Mouse (Mus musculus) liver, embryonic 11.5 days (tissue): ENCODE measurements at regions not wholly inside any gene's neighbourhood (a gene's known extent, or its start where the extent isn't known, plus 50 kb on each side); places are given as distances from the start of the nearest gene placed in this dataset.
A peak's percentile ranks its signal among the peaks of the same experiment; 100 is the strongest.

Experiments used
- ATAC-seq: fragments of 200-750 bp; cut with Nextera tagmentation; replicated peaks from 2 replicates; pipeline ENCODE4 v1.8.0; 2017; ENCODE audit warnings: moderate number of reproducible peaks, mild to moderate bottlenecking, moderate TSS enrichment, moderate library complexity; ENCODE audit not compliant: low FRiP score
- DNase-seq: peaks from one replicate; pipeline ENCODE4 v3.0.0-alpha.2; 2017; ENCODE audit warnings: low spot score
- H3K27ac ChIP-seq: fragments of 300-500 bp; sonication (generic); 2 replicates; pipeline ENCODE4 v1.5.1; 2014; ENCODE audit warnings: mild to moderate bottlenecking, low read depth, low read length, control low read depth
- H3K27me3 ChIP-seq: fragments of 300-500 bp; sonication (generic); replicated peaks from 2 replicates; pipeline ENCODE4 v1.6.1; 2014; ENCODE audit warnings: low read length, mixed read lengths; ENCODE audit not compliant: control insufficient read depth, insufficient read depth
- H3K36me3 ChIP-seq: fragments of 300-500 bp; sonication (generic); 2 replicates; pipeline ENCODE4 v1.6.1; 2014; ENCODE audit warnings: mild to moderate bottlenecking, low read length, moderate library complexity, mixed read lengths; ENCODE audit not compliant: control insufficient read depth, insufficient read depth
- H3K4me1 ChIP-seq: fragments of 300-500 bp; sonication (generic); replicated peaks from 2 replicates; pipeline ENCODE4 v1.6.1; 2014; ENCODE audit warnings: low read length, mixed read lengths; ENCODE audit not compliant: control insufficient read depth, insufficient read depth
- H3K4me2 ChIP-seq: fragments of 300-500 bp; sonication (generic); 2 replicates; pipeline ENCODE4 v1.6.1; 2014; ENCODE audit warnings: mild to moderate bottlenecking, control low read depth, moderate library complexity
- H3K4me3 ChIP-seq: fragments of 300-500 bp; sonication (generic); 2 replicates; pipeline ENCODE4 v1.5.1; 2014; ENCODE audit warnings: low read depth, low read length, control low read depth
- H3K9ac ChIP-seq: fragments of 300-500 bp; sonication (generic); 2 replicates; pipeline ENCODE4 v1.6.1; 2014; ENCODE audit warnings: low read depth, low read length, control low read depth
- H3K9me3 ChIP-seq: fragments of 300-500 bp; sonication (generic); 2 replicates; pipeline ENCODE4 v1.6.1; 2016; ENCODE audit warnings: low read length, inconsistent platforms, mixed read lengths; ENCODE audit not compliant: control insufficient read depth
- WGBS: fragments of 180-500 bp; shearing (Covaris S2); extraction: QIAGEN DNeasy Blood & Tissue Kit; methylation state at CpG from one replicate; pipeline ENCODE4 v1.1.7; 2014; 5-methylcytosine and 5-hydroxymethylcytosine counted together

DNA sequence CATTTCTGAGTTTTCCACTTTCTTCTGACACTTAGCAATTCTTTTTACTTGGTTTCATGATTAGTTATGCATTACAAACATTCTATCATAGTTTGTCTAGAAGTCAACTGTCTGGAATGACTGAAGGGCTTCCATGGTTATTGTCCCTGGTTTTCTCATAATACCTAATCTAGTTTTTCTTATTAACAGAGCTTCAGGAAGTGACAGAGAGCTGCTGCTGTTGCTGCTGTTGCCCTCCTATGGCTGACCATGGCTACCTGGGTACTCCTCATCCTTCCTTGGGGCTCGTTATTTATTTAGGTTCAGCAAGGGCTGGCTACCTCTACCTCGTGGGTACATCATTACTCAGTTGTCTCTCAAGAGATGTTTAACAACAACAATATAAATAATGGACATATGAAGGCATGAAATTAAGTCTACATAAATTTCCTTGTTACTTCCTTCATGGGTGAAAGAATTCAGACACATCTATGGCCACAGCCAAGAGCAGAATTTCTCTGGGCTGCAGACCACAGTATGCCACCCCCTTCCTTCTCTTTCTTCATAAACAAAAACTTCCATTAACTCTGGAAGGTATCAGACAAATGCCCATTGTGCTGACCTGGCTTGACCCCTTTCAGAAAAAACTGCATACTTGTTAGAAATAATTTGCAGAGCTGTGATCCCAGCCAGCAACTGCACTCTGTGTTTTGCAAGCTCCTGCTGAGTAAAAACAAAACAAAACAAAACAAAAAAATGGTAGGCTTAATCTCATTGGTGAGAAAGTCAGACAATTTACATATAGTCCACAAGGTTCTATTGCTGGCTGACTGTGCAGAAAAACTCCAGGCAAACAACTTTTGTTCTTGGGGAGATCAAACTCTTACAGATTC, 103.6 kb upstream of the Lgalsl start:
- WGBS, result 49% methylated on average over 2 of the region's 2 CpGs

DNA sequence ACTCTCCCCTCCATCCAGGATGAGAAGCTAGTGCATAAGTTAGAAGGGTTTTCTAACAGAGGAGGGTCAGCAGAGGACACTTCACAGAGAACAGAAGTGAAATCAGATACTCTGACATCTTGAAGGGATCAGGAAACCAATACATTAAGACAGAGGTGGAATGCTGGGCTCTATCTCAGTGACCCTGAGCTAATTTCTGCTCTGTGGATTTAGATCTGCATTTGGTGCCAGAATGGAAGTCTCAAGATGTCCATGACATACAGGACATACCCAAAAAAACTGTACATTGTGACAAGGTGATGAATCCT, 104.2 kb upstream of the Lgalsl start:
- Histone ChIP-seq H3K9ac (no peak overlapping the region), H3K4me3 (no peak overlapping the region), H3K27me3 (no peaks in the 10 kb centered on the region), H3K27ac (no peak overlapping the region), H3K9me3 (no peaks in the 10 kb centered on the region), H3K4me2 (no peak overlapping the region), H3K36me3 (no peaks in the 10 kb centered on the region), H3K4me1 (no peaks in the 10 kb centered on the region)
- DNase-seq (no peak), ATAC-seq (no peak)

More for the DNA sequence above, 103.6 kb upstream of the Lgalsl start:
- H3K4me1 ChIP-seq, result no peaks in the 10 kb centered on the region
- no peak overlapping the region for H3K27ac ChIP-seq
- no peak overlapping the region for H3K4me3 ChIP-seq
- DNase-seq (no peak), ATAC-seq (no peak)
- H3K9me3 ChIP-seq, result no peaks in the 10 kb centered on the region
- no peak overlapping the region for H3K9ac ChIP-seq
- H3K4me2 ChIP-seq, result no peak overlapping the region
- H3K36me3 ChIP-seq, result no peaks in the 10 kb centered on the region
- no peaks in the 10 kb centered on the region for H3K27me3 ChIP-seq

DNA sequence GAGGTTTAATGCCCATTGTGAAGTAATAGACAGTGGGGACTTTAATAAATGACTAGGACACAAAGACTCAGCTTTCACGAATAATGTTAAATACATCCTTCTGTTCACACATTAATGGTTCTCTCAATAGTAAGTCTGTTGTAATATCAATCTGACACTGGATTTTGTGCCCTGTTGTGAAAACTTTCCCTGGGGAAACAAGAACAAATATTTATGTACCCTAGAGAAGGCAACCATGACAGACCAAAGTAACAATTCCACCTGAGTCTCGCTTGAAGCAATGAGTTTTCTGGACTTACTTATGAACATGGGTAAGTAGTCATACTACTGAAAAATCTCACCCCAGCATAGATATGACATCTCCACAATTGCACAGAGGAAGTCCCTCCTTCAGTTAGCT, 105.1 kb upstream of the Lgalsl start:
- DNase-seq (no peak), ATAC-seq (no peak)
- Histone ChIP-seq H3K27me3 (no peaks in the 10 kb centered on the region), H3K9me3 (no peaks in the 10 kb centered on the region), H3K4me3 (no peak overlapping the region), H3K4me1 (no peaks in the 10 kb centered on the region), H3K27ac (no peak overlapping the region), H3K9ac (no peak overlapping the region), H3K4me2 (no peak overlapping the region), H3K36me3 (no peaks in the 10 kb centered on the region)
- WGBS, result 83% methylated on average over 2 of the region's 2 CpGs

DNA sequence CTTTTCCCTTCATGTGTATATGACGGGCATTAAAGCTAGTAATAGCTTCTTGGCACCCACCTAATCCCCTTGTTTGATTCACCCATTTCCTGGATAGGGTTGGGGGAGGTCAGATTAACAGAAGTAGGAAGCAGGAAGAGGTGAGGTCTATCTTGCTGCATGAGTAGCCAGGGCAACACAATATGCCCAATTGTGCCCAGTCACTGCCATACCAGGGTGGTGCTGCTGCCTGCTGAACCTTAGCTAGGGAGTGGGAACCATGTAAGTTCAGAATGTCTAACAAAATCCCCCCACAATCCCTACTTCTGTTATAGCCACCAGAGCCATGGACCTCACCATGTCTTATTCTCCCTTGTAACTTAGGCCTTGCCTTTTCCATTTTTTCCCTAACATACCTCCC, 106.1 kb upstream of the Lgalsl start:
- DNase-seq, result no peak
- no peaks in the 10 kb centered on the region for H3K36me3 ChIP-seq
- H3K4me1 ChIP-seq, result no peaks in the 10 kb centered on the region
- no peak overlapping the region for H3K4me3 ChIP-seq
- ATAC-seq, result no peak
- no peak overlapping the region for H3K4me2 ChIP-seq
- no peaks in the 10 kb centered on the region for H3K27me3 ChIP-seq
- H3K9ac ChIP-seq, result no peak overlapping the region
- 78% methylated on average over 1 of the region's 1 CpGs for WGBS
- no peak overlapping the region for H3K27ac ChIP-seq
- no peaks in the 10 kb centered on the region for H3K9me3 ChIP-seq

DNA sequence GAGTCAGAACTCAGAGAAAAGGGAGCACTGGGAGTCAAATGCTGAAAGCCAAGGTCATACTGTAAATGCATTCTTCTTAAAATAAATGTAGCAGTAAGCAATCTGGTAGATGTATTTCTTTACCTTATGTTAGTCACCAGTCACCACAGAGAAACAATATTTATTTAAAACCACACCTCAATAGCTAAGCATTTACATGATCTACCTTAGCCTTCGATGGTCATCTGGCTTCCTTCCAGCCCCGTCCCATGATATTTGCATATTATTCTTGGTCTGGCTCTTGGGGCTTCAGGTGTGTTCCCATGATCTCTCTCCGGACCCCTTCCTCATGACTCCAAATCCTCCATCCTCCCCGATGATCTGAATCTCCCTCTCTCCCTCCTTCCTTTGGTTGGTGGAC, 107.1 kb upstream of the Lgalsl start:
- Histone ChIP-seq H3K4me1 (no peaks in the 10 kb centered on the region), H3K9ac (no peak overlapping the region), H3K4me2 (no peak overlapping the region), H3K9me3 (no peaks in the 10 kb centered on the region), H3K27ac (no peak overlapping the region), H3K4me3 (no peak overlapping the region), H3K36me3 (no peaks in the 10 kb centered on the region), H3K27me3 (no peaks in the 10 kb centered on the region)
- no peak for DNase-seq
- no peak for ATAC-seq
- WGBS, result 83% methylated on average over 4 of the region's 4 CpGs

DNA sequence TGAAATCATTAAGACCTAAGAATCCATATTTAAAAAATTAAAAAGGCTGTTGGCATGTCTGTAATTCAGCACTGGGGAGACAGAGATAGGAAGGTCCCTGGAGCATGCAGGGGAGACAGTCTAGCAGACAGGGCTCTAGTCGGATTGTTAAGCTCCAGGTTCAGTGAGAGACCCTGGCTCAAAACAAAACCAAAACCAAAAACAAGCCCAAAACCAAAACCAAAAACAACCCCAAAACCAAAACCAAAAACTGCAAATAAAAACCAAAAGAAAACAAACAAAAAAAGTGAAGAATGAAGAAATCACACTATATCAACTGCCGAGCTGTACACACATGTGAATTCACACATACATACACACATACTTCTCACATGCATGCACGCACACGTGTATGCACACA, 108.8 kb upstream of the Lgalsl start:
- no peak overlapping the region for H3K4me3 ChIP-seq
- no peak for ATAC-seq
- no peak for DNase-seq

DNA sequence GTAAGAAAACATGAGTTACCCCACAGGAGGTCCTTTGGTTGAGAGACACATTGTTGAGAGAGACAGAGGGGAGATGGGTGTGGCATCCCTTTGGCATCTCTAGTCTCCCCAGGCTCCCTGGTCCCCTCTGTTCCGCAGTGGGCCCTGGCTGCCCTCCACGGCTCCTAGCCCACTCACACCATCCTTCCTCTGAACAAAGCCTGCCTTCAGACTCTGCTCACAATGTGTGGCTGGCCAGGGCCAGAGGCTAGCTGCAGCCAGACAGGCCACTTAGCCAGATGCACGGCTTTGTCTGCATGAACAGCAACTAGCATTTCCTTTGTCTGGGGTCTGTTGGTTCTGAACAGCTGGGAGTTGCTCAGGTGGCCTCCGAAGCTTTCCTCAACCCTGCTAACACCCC, 110.7 kb upstream of the Lgalsl start:
- no peaks in the 10 kb centered on the region for H3K9me3 ChIP-seq
- H3K27ac ChIP-seq, result no peak overlapping the region
- H3K36me3 ChIP-seq, result no peaks in the 10 kb centered on the region
- no peaks in the 10 kb centered on the region for H3K27me3 ChIP-seq
- 68% methylated on average over 4 of the region's 4 CpGs for WGBS
- no peak overlapping the region for H3K9ac ChIP-seq
- H3K4me3 ChIP-seq, result no peak overlapping the region
- DNase-seq (no peak), ATAC-seq (no peak)
- H3K4me2 ChIP-seq, result no peak overlapping the region
- no peaks in the 10 kb centered on the region for H3K4me1 ChIP-seq

More for the DNA sequence above, 108.8 kb upstream of the Lgalsl start:
- Histone ChIP-seq H3K4me1 (no peaks in the 10 kb centered on the region), H3K9me3 (no peaks in the 10 kb centered on the region), H3K9ac (no peak overlapping the region), H3K27ac (no peak overlapping the region), H3K4me2 (no peak overlapping the region), H3K27me3 (no peaks in the 10 kb centered on the region), H3K36me3 (no peaks in the 10 kb centered on the region)
- 77% methylated on average over 4 of the region's 4 CpGs for WGBS

DNA sequence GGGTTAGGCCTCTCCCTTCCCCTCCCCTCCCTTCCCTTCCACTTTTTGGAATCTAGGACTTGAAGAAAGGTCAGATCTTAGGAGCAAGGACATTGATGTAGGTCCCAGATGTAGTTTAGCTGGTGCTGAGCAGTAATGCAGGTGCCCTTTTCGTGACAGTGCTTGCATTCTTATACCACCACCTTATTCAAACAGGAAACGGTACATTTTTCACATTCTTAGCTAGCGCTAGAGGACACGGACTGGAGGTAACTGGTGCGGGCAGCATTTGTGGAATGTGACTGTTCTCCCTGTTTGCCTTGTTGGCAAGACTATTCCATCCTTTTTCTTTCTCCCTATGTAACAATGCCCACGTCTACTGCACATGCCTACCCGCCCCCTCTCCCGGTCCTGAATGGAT, 124.7 kb upstream of the Lgalsl start:
- no peak overlapping the region for H3K9ac ChIP-seq
- H3K9me3 ChIP-seq, result no peaks in the 10 kb centered on the region
- peak; percentile 31 for DNase-seq
- H3K36me3 ChIP-seq, result no peaks in the 10 kb centered on the region
- 58% methylated on average over 8 of the region's 8 CpGs for WGBS
- H3K27me3 ChIP-seq, result no peaks in the 10 kb centered on the region
- no peak overlapping the region for H3K27ac ChIP-seq
- no peak for ATAC-seq
- no peak overlapping the region for H3K4me3 ChIP-seq
- peaks cover 8% of the 10 kb centered on the region for H3K4me1 ChIP-seq
- H3K4me2 ChIP-seq, result no peak overlapping the region

DNA sequence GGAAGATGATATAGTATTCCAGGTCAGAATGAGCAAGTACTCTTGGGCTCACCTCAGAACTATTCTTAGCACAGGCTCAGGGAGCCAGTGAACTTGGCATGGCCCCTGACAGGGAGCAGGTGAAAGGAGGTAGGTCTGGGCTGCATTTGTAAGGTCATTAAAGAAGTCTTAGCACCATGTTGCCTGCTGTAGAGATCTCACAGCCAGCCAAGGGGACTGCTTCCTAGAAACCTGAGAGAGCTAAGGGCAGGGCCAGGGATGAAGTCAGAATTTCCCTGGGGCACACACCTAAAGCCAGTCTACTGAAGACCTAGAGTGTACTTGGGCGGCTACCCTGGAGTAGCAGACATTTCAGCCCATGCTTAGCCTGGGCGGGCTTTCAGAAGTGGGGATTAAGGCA, 126.9 kb upstream of the Lgalsl start:
- H3K4me3 ChIP-seq, result no peak overlapping the region
- peak overlapping the region; percentile 49; the same call in 1 of the 2 replicates for H3K27ac ChIP-seq
- DNase-seq, result no peak
- no peaks in the 10 kb centered on the region for H3K36me3 ChIP-seq
- 43% methylated on average over 2 of the region's 2 CpGs for WGBS
- H3K9ac ChIP-seq, result peak overlapping the region; percentile 8; the same call in 1 of the 2 replicates
- peak overlapping the region; percentile 41 for H3K4me2 ChIP-seq
- H3K9me3 ChIP-seq, result no peaks in the 10 kb centered on the region
- H3K27me3 ChIP-seq, result no peaks in the 10 kb centered on the region
- no peak for ATAC-seq
- peaks cover 8% of the 10 kb centered on the region for H3K4me1 ChIP-seq
